Mouse (Mus musculus) MEL-GATA-1-ER (cell line): Measurements from ENCODE around the gene Gpam.
A peak's percentile ranks its signal among the peaks of the same experiment; 100 is the strongest.

Source experiments
- DNase-seq: peaks from one replicate; pipeline ENCODE4 v3.0.0-alpha.2; 2012; ENCODE audit warnings: low read depth; ENCODE audit errors: extremely low read depth

The Gpam gene

DNA sequence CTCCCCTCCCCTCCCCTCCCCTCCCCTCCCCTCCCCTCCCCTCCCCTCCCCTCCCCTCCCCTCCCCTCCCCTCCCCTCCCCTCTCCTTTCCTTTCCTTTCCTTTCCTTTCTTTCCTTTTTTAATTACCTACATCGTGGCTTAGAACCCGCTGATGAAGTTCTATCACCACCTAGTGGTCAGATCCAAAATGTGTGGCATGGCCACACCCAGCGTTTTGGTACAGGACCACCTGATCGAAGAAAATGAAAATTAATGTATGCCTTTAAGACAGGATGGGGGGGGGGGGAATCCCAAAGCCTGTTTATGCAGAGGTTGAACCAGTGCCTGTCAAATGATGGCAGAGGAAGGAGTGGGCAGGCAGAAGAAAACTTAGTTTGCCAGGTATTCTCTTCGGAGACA, 65.1 kb downstream of the Gpam start:
- DNase-seq, result peak; percentile 64

DNA sequence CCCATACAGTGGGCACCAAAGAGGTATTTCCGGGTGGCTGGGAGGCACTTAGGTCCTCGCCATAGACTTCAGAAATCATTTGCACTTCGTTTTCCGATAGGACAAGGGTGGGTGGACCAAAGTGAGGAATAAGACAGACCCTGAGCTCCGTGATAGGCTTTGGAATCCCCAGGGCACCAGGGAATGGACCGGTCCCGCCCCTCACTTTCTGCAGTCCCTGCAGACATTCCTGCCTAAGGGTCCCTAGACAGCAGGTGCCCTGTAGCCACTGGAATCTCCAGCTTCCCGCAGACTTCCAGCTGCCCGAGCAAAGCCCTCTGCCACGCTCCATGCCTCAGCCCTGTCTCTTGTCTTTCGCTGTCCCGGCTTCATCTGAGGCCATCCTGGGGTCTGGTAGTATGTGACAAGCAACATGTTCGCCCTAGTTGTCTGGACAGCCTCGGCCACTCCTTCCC, 65.6 kb downstream of the Gpam start:
- no peak for DNase-seq

DNA sequence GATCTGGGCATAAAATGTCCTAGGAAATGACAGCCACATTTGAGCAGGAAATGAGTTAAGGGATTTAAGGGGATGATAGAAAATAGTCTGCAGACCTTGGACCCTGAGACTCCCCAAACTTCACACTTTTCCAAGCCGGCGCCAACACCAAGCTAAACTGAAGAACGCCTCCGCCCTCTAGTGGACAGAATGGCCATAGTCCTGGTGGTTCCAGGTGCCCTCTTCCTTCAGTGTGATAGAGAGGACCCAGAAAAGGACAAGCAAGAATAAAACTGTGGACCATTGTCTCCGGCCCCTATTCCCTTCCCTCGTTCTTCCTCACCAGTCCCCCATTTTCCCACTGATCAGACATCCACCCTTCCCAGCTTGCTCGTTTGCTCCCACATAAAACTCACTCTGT, 66.1 kb downstream of the Gpam start:
- peak; percentile 62 for DNase-seq

DNA sequence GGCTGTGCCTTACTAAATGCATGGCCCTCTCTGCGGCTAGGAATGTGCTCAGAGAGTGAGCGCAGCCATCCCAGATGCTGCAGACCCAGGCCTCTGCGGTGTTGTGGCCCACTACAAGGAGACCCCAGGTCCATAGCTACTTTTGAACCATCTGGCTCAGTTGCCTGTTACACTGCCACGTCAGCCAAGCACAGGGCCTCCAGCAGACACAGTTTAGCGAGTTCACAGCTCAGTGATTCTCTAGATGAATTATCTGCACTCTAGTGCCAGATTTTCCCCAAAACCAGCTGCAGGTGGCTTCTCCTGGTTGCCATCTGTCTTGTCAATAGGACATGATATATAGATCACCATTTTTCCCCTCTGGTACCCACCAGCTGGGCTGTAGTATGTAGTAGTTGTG, 69.6 kb downstream of the Gpam start:
- DNase-seq, result no peak

DNA sequence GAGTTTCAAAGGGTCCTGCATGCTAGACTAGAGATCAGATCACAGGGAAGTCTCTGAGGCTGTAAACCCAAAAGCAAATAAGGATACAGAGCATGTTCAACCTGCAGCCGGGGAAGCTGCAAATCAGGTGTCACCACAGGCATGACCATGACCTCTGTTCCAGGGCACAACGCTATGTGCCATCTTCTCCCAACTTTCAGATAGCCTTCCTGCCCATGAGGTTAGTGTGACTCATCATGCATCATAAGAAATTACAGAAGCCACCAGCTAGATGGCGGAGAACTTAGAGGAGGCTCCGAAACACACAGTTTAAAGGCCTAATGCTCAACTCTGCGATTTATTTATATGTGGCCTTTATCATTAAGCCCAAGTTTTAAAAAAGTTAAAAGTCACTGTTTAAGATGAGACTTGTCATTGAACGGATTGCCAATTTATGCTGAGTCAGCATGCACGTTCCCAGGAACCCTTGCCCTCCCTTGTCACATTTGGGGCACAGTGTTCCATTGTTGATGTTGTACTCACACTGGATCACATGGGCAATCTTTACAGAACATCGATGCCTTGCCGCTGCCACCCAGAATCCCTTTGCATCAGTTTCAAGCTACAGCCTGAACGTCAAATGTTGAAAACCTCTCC, 71.3 kb downstream of the Gpam start:
- no peak for DNase-seq

DNA sequence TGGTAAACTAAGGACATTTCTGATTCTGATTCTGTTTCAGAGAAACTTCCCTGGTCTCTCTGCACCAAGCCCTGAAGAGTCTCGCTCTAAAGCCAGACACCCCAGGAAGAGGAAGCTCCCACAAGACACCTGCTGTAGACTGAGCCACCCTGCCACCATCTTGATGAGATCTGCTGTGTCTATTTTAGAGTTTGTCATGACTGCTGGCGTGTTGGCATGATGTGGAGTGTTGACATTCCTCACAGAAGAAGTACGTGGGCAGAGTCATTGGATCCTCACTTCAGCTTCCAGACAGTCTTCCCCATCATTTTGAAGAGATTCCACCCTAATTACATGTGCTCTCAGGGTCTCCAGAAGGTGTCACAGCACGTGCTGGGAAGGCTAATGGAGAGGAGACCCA, 73.9 kb downstream of the Gpam start:
- DNase-seq, result no peak

DNA sequence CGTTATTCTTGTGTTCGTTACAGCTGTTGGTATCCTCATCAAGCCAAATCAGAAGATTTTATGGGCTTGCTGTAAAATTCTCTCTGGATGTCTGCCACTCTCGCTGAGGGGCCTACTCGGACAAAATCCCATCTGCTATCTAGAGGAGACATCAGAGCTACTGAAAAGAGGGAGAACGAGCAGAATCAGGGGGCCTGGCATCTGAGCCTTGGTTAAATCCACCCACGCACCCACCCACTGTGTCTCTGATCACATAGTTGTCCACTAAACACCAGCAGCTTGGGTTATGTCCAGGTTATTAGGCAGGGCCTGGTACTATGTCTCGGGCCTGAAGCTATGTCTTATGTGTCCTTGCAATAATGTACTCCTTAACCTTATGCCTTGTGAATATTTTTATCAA, 89.6 kb downstream of the Gpam start:
- no peak for DNase-seq

DNA sequence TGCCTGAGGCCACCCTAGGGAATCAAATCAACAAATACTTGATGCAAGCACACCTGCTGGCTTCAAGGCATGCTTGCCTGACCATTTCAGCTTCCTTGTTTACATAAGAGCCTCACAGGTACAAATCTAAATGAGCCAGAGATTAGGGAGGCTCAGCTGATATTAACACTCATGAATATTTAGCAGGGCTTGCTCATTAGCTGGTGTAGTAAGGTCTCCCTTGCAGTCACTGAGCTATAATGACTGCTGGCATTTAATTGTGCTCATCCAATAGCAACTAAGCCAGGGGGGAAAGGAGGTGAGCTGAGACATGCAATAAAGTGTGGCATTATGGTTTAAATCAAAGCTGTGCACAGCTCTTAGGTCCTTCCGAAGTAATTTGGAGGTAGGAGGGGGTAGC, 108.2 kb downstream of the Gpam start:
- DNase-seq, result no peak
